29 mouse cellular contexts compared by ENCODE assay signal in genomic region chr12:59530521-59530920, GRCm38 (mm10).
"Had no signal": no experiment of that assay in that cellular context is flagged by ENCODE, and none has a peak within 500 bp of the region (broad histone marks: within the 10 kb centered on the region; RNA-seq: fewer than 3 reads in every experiment).

No protein-coding gene starts in this region.

- H3K4me1 ChIP-seq: limb, embryonic 10.5 days; limb, embryonic 12.5 days; limb, embryonic 13.5 days; limb, embryonic 15.5 days; liver, embryonic 12.5 days; liver, embryonic 13.5 days; liver, embryonic 15.5 days; lung, embryonic 15.5 days; megakaryocyte, embryonic 14.5 days; midbrain, embryonic 10.5 days; midbrain, embryonic 12.5 days; midbrain, embryonic 13.5 days; midbrain, embryonic 15.5 days had no signal

- H3K27ac ChIP-seq: limb, embryonic 10.5 days; limb, embryonic 12.5 days; limb, embryonic 13.5 days; limb, embryonic 15.5 days; liver, embryonic 12.5 days; liver, embryonic 13.5 days; liver, embryonic 14.5 days; liver, embryonic 15.5 days; lung, embryonic 15.5 days; macrophage; midbrain, embryonic 10.5 days; midbrain, embryonic 12.5 days; midbrain, embryonic 13.5 days; midbrain, embryonic 15.5 days had no signal

- DNase-seq: left cerebral cortex, postnatal 4 days; liver; liver, embryonic 13.5 days; liver, postnatal 0 days; lung, adult 18-20 months; lung, adult 2 months; lung, embryonic 14.5 days; lung, postnatal 10 days; lung, postnatal 14 days; lung, postnatal 36 days; lung, postnatal 4 days; midbrain, embryonic 14.5 days had no signal

- H3K9ac ChIP-seq: limb, embryonic 12.5 days; limb, embryonic 13.5 days; limb, embryonic 15.5 days; liver, embryonic 12.5 days; liver, embryonic 13.5 days; liver, embryonic 14.5 days; liver, embryonic 15.5 days; liver, postnatal 0 days; lung, embryonic 14.5 days; lung, embryonic 15.5 days; midbrain, embryonic 12.5 days; midbrain, embryonic 13.5 days; midbrain, embryonic 15.5 days had no signal

- H3K36me3 ChIP-seq: limb, embryonic 10.5 days; limb, embryonic 12.5 days; limb, embryonic 13.5 days; limb, embryonic 15.5 days; liver, embryonic 12.5 days; liver, embryonic 13.5 days; liver, embryonic 15.5 days; lung, embryonic 15.5 days; midbrain, embryonic 10.5 days; midbrain, embryonic 12.5 days; midbrain, embryonic 13.5 days; midbrain, embryonic 15.5 days had no signal

- H3K4me2 ChIP-seq: limb, embryonic 12.5 days; limb, embryonic 13.5 days; limb, embryonic 15.5 days; liver, embryonic 11.5 days; liver, embryonic 12.5 days; liver, embryonic 13.5 days; liver, embryonic 15.5 days; lung, embryonic 14.5 days; lung, embryonic 15.5 days; midbrain, embryonic 11.5 days; midbrain, embryonic 12.5 days; midbrain, embryonic 13.5 days; midbrain, embryonic 15.5 days had no signal

- H3K27me3 ChIP-seq: limb, embryonic 12.5 days; limb, embryonic 13.5 days; limb, embryonic 15.5 days; liver, embryonic 12.5 days; liver, embryonic 13.5 days; liver, embryonic 15.5 days; lung, embryonic 15.5 days; megakaryocyte, embryonic 14.5 days; midbrain, embryonic 12.5 days; midbrain, embryonic 13.5 days; midbrain, embryonic 15.5 days had no signal

- H3K9me3 ChIP-seq: limb, embryonic 10.5 days; limb, embryonic 12.5 days; limb, embryonic 13.5 days; limb, embryonic 15.5 days; liver, embryonic 12.5 days; liver, embryonic 15.5 days; lung, embryonic 15.5 days; megakaryocyte, embryonic 14.5 days; midbrain, embryonic 10.5 days; midbrain, embryonic 12.5 days; midbrain, embryonic 13.5 days; midbrain, embryonic 15.5 days had no signal

- H3K4me3 ChIP-seq: limb, embryonic 10.5 days; limb, embryonic 12.5 days; limb, embryonic 13.5 days; limb, embryonic 15.5 days; liver, embryonic 12.5 days; liver, embryonic 13.5 days; liver, embryonic 15.5 days; lung, embryonic 15.5 days; megakaryocyte, embryonic 14.5 days; midbrain, embryonic 10.5 days; midbrain, embryonic 12.5 days; midbrain, embryonic 13.5 days; midbrain, embryonic 15.5 days; myocyte had no signal
